Mouse (Mus musculus) CH12.LX (cell line): ENCODE measurements around the gene Pknox2. TPM values are rescaled to one million over a fixed set of nuclear protein-coding genes. Genes with fewer than 3 reads are reported as not detected.

Experiments
- DNase-seq: peaks from one replicate; pipeline ENCODE4 v3.0.0-alpha.2; 2013; ENCODE audit errors: extremely low read depth
- H3K27ac ChIP-seq: 2 replicates; pipeline ENCODE4 v1.5.1; 2012; ENCODE audit warnings: low read depth, mild to moderate bottlenecking, control low read depth, moderate library complexity; ENCODE audit not compliant: insufficient read depth
- H3K27me3 ChIP-seq: replicated peaks from 2 replicates; pipeline ENCODE3; 2012; ENCODE audit warnings: inconsistent platforms
- H3K36me3 ChIP-seq, 2 experiments: replicated peaks in 1 of 2; 2 replicates each; pipeline versions ENCODE3 to v1.6.1; 2012; ENCODE audit warnings: inconsistent platforms in 1 of 2, low read length in 1 of 2, mild to moderate bottlenecking in 1 of 2, mixed read lengths in 1 of 2, moderate library complexity in 1 of 2; ENCODE audit not compliant: control insufficient read depth in 1 of 2, insufficient read depth in 1 of 2
- H3K4me1 ChIP-seq, 2 experiments: 2 replicates each; pipeline ENCODE4 v1.6.1; 2012; ENCODE audit warnings: inconsistent platforms in 1 of 2, moderate library complexity in 1 of 2; ENCODE audit not compliant: insufficient read depth in 2 of 2, control insufficient read depth in 1 of 2
- H3K4me2 ChIP-seq: 2 replicates; pipeline ENCODE4 v1.6.1; 2012; ENCODE audit warnings: low read depth, mild to moderate bottlenecking, control low read depth; ENCODE audit not compliant: poor library complexity, insufficient read depth, severe bottlenecking
- H3K4me3 ChIP-seq, 3 experiments: fragments of 150-350 bp in 1 of 3; sonication (generic) in 1 of 3; replicated peaks in 1 of 3; 2 replicates each; pipeline versions ENCODE3 to v1.5.1; 2011 to 2012; ENCODE audit warnings: low read depth in 2 of 3, low read length in 2 of 3, mild to moderate bottlenecking in 2 of 3, moderate library complexity in 2 of 3, control low read depth in 1 of 3, improper control_type of control experiment in 1 of 3, inconsistent platforms in 1 of 3, mixed read lengths in 1 of 3; ENCODE audit not compliant: poor library complexity in 1 of 3
- H3K79me2 ChIP-seq: replicated peaks from 2 replicates; pipeline ENCODE4 v1.6.1; 2012; ENCODE audit warnings: mild to moderate bottlenecking, moderate library complexity; ENCODE audit not compliant: control insufficient read depth, poor library complexity, insufficient read depth, severe bottlenecking; ENCODE audit errors: extremely low read depth
- H3K9ac ChIP-seq: 2 replicates; pipeline ENCODE4 v1.6.1; 2012; ENCODE audit warnings: low read depth, mild to moderate bottlenecking, control low read depth, moderate library complexity; ENCODE audit not compliant: insufficient read depth
- H3K9me3 ChIP-seq: replicated peaks from 2 replicates; pipeline ENCODE3; 2012; ENCODE audit warnings: low read length, inconsistent platforms, mixed read lengths
- BHLHE40 ChIP-seq: IDR thresholded peaks from 2 replicates; pipeline ENCODE4 v1.6.1; 2011; ENCODE audit warnings: mild to moderate bottlenecking, low read depth, low read length, improper control_type of control experiment
- CHD2 ChIP-seq: IDR thresholded peaks from 2 replicates; pipeline ENCODE4 v1.6.1; 2011; ENCODE audit warnings: low read length, improper control_type of control experiment
- CTCF ChIP-seq, 2 experiments: IDR thresholded peaks in 1 of 2; conservative IDR thresholded peaks in 1 of 2; 2 replicates each; pipeline ENCODE4 v1.5.1; 2011 to 2012; ENCODE audit warnings: low read depth in 2 of 2, low read length in 2 of 2, improper control_type of control experiment in 1 of 2, inconsistent platforms in 1 of 2, mild to moderate bottlenecking in 1 of 2, moderate library complexity in 1 of 2
- E2F4 ChIP-seq: IDR thresholded peaks from 2 replicates; pipeline ENCODE4 v1.6.1; 2011; ENCODE audit warnings: low read depth, low read length, improper control_type of control experiment; ENCODE audit not compliant: insufficient replicate concordance
- ELF1 ChIP-seq: IDR thresholded peaks from 2 replicates; pipeline ENCODE4 v1.6.1; 2014; ENCODE audit warnings: low read depth, mild to moderate bottlenecking, inconsistent platforms, low read length, improper control_type of control experiment
- EP300 ChIP-seq: IDR thresholded peaks from 2 replicates; pipeline ENCODE4 v1.6.1; 2011; ENCODE audit warnings: low read length, improper control_type of control experiment
- ETS1 ChIP-seq: conservative IDR thresholded peaks from 2 replicates; pipeline ENCODE4 v1.6.1; 2012; ENCODE audit warnings: low read depth, mild to moderate bottlenecking, inconsistent platforms, low read length, improper control_type of control experiment, moderate library complexity
- GABPA ChIP-seq: IDR thresholded peaks from 2 replicates; pipeline ENCODE4 v1.6.1; 2012; ENCODE audit warnings: low read depth, low read length, improper control_type of control experiment, inconsistent platforms; ENCODE audit not compliant: insufficient replicate concordance
- HCFC1 ChIP-seq: IDR thresholded peaks from 2 replicates; pipeline ENCODE4 v1.6.1; 2012; ENCODE audit warnings: low read depth, mild to moderate bottlenecking, inconsistent platforms, low read length, improper control_type of control experiment
- IRF4 ChIP-seq: IDR thresholded peaks from 2 replicates; pipeline ENCODE4 v1.6.1; 2014; ENCODE audit warnings: low read depth, mild to moderate bottlenecking, inconsistent platforms, low read length, improper control_type of control experiment
- JUN ChIP-seq: IDR thresholded peaks from 2 replicates; pipeline ENCODE4 v1.6.1; 2011; ENCODE audit warnings: low read depth, mild to moderate bottlenecking, low read length, improper control_type of control experiment, moderate library complexity; ENCODE audit not compliant: insufficient read depth
- KAT2A ChIP-seq: IDR thresholded peaks from 2 replicates; pipeline ENCODE4 v1.6.1; 2012; ENCODE audit warnings: low read length, improper control_type of control experiment, inconsistent platforms; ENCODE audit not compliant: insufficient replicate concordance
- MAX ChIP-seq: IDR thresholded peaks from 2 replicates; pipeline ENCODE4 v1.6.1; 2011; ENCODE audit warnings: low read length, improper control_type of control experiment
- MYC ChIP-seq: IDR thresholded peaks from 2 replicates; pipeline ENCODE4 v1.6.1; 2011; ENCODE audit warnings: low read depth, mild to moderate bottlenecking, improper control_type of control experiment, low read length
- PAX5 ChIP-seq: IDR thresholded peaks from 2 replicates; pipeline ENCODE4 v1.6.1; 2012; ENCODE audit warnings: low read length, inconsistent platforms, mixed read lengths
- POLR2A ChIP-seq: IDR thresholded peaks from 2 replicates; pipeline ENCODE4 v1.6.1; 2011; ENCODE audit warnings: low read depth, mild to moderate bottlenecking, improper control_type of control experiment, low read length
- POLR2AphosphoS2 ChIP-seq: IDR thresholded peaks from 2 replicates; pipeline ENCODE4 v1.6.1; 2011; ENCODE audit warnings: low read depth, low read length, improper control_type of control experiment
- RAD21 ChIP-seq: IDR thresholded peaks from 2 replicates; pipeline ENCODE4 v1.6.1; 2011; ENCODE audit warnings: low read depth, mild to moderate bottlenecking, low read length, improper control_type of control experiment, moderate library complexity
- RCOR1 ChIP-seq: conservative IDR thresholded peaks from 2 replicates; pipeline ENCODE4 v1.6.1; 2012; ENCODE audit warnings: low read depth, mild to moderate bottlenecking, inconsistent platforms, low read length, improper control_type of control experiment
- SIN3A ChIP-seq: IDR thresholded peaks from 2 replicates; pipeline ENCODE4 v1.6.1; 2012; ENCODE audit warnings: low read length, improper control_type of control experiment, inconsistent platforms
- TCF12 ChIP-seq: IDR thresholded peaks from 2 replicates; pipeline ENCODE4 v1.6.1; 2014; ENCODE audit warnings: low read depth, mild to moderate bottlenecking, inconsistent platforms, low read length, improper control_type of control experiment
- UBTF ChIP-seq: IDR thresholded peaks from 2 replicates; pipeline ENCODE4 v1.6.1; 2012; ENCODE audit warnings: low read depth, mild to moderate bottlenecking, inconsistent platforms, low read length, improper control_type of control experiment, moderate library complexity
- USF1 ChIP-seq: IDR thresholded peaks from 2 replicates; pipeline ENCODE4 v1.6.1; 2014; ENCODE audit warnings: low read depth, mild to moderate bottlenecking, inconsistent platforms, low read length, improper control_type of control experiment
- ZMIZ1 ChIP-seq: IDR thresholded peaks from 2 replicates; pipeline ENCODE4 v1.6.1; 2012; ENCODE audit warnings: low read depth, mild to moderate bottlenecking, inconsistent platforms, low read length, improper control_type of control experiment
- ZNF384 ChIP-seq: IDR thresholded peaks from 2 replicates; pipeline ENCODE4 v1.6.1; 2012; ENCODE audit warnings: low read depth, low read length, improper control_type of control experiment, inconsistent platforms
- dilution Hi-C: fragments of 300-500 bp; cut with MboI; formaldehyde crosslinking; loops from 2 replicates; pipeline ENCODE4 v1.14.3; 2020; ENCODE audit warnings: low sequenced_read_pairs; ENCODE audit not compliant: extremely low pct_unique_long_range_greater_than_20kb, extremely low pct_ligation_motif_present
- in situ Hi-C: fragments of 300-500 bp; cut with MboI; formaldehyde crosslinking; loops from 3 replicates; pipeline ENCODE4 v1.14.3; 2019; ENCODE audit warnings: low sequenced_read_pairs, low pct_ligation_motif_present, low pct_unique_long_range_greater_than_20kb, mixed read lengths
- polyA plus RNA-seq: library from polyadenylated mRNA; unstranded; fragments of >175 nt; gene quantifications from 2 replicates; pipeline ENCODE4 v1.2.1, GENCODE M21; 2012; ENCODE audit warnings: low read depth; ENCODE audit not compliant: insufficient read length
- total RNA-seq, 2 experiments: library from RNA; depleted of rRNA; stranded (reverse); fragments of 300-350 nt in 1 of 2; fragments of >200 nt in 1 of 2; gene quantifications; 2 replicates each; pipeline ENCODE4 v1.2.3; 2012 to 2014

The Pknox2 gene
- total and polyA plus RNA-seq, 3 experiments, result 0.08 to 0.11 TPM; not detected in 1

- TF ChIP-seq UBTF (no peak), KAT2A (no peak), SIN3A (no peak), EP300 (no peak), MAX (no peak), POLR2A (no peak), GABPA (no peak), PAX5 (no peak)
- Histone ChIP-seq H3K27ac (no peak overlapping the region), H3K9ac (no peak overlapping the region), H3K36me3 (no peaks in the 10 kb centered on the region), H3K4me3 (no peak overlapping the region), H3K27me3 (peaks cover 7% of the 10 kb centered on the region), H3K4me2 (no peak overlapping the region), H3K4me1 (peaks cover 0 to 4% of the 10 kb centered on the region in 2 experiments; a peak in 1 of 4 replicates), H3K79me2 (no peaks in the 10 kb centered on the region), H3K9me3 (no peaks in the 10 kb centered on the region)
- no peak for DNase-seq
- dilution Hi-C loops, result no loop called here
- in situ Hi-C loops, result no loop called here
Observed at GRCm38 (mm10) chr9:37017169-37017568, 130.0 kb downstream of the Pknox2 start.

DNA sequence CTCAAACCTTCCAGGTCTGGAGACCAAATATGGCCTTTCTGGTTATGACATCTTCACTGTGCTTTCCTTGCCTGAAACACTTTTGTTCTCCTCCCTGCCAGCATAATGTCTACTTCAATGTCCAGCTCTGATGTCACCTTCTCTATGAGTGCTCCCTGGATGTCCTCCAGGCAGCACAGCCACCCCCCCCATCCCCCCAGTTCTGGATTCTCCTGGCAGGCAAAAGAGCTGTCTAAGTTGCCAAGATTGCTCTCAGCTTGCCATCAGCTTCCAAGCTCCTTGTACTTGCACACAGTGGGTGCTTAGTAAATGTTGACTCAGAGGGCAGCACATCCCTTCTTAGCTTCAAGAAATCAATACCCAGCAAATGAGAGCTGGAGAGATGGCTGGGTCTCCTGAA lies 131.0 kb downstream of the Pknox2 start:
- Histone ChIP-seq H3K4me1 (peaks cover 0 to 4% of the 10 kb centered on the region in 2 experiments; a peak in 1 of 4 replicates), H3K36me3 (no peaks in the 10 kb centered on the region), H3K4me3 (no peak overlapping the region), H3K9ac (no peak overlapping the region), H3K9me3 (no peaks in the 10 kb centered on the region), H3K27ac (no peak overlapping the region), H3K79me2 (no peaks in the 10 kb centered on the region), H3K27me3 (peaks cover 7% of the 10 kb centered on the region), H3K4me2 (no peak overlapping the region)
- in situ Hi-C loops, result no loop called here
- no peak for DNase-seq
- dilution Hi-C loops, result no loop called here
- no peak for TF ChIP-seq E2F4
- no peak for TF ChIP-seq HCFC1
- TF ChIP-seq BHLHE40, result no peak
- TF ChIP-seq MAX, result no peak
- TF ChIP-seq CHD2, result no peak
- TF ChIP-seq MYC, result no peak
- TF ChIP-seq CTCF (conservative IDR thresholded peaks at IDR 0.05 in 1 of 2, IDR thresholded peaks at IDR 0.05 in 1 of 2; ENCODE audit: low read depth in 2 of 2, low read length in 2 of 2), result no peak
- TF ChIP-seq POLR2AphosphoS2, result no peak
- TF ChIP-seq ETS1, result no peak
- no peak for TF ChIP-seq ZMIZ1
- no peak for TF ChIP-seq TCF12
- no peak for TF ChIP-seq GABPA
- no peak for TF ChIP-seq ZNF384
- TF ChIP-seq RCOR1, result no peak
- no peak for TF ChIP-seq JUN
- TF ChIP-seq ELF1, result no peak
- no peak for TF ChIP-seq RAD21
- TF ChIP-seq PAX5, result no peak
- no peak for TF ChIP-seq USF1
- no peak for TF ChIP-seq IRF4
